Mouse (Mus musculus) hindbrain, embryonic 12.5 days (tissue): ENCODE results near the gene Frmpd1. TPM values are rescaled to one million over a fixed set of nuclear protein-coding genes. Genes with fewer than 3 reads are reported as not detected.

ENCODE experiments used
- ATAC-seq: fragments of 200-750 bp; cut with Nextera tagmentation; 2 replicates; pipeline ENCODE4 v1.8.0; 2017; ENCODE audit warnings: moderate TSS enrichment; ENCODE audit not compliant: low FRiP score
- H3K27ac ChIP-seq: fragments of 300-500 bp; sonication (generic); 2 replicates; pipeline ENCODE4 v1.5.1; 2016; ENCODE audit warnings: mild to moderate bottlenecking
- H3K27me3 ChIP-seq: fragments of 300-500 bp; sonication (generic); 2 replicates; pipeline ENCODE4 v1.6.1; 2016; ENCODE audit warnings: mild to moderate bottlenecking
- H3K36me3 ChIP-seq: fragments of 300-500 bp; sonication (generic); 2 replicates; pipeline ENCODE4 v1.6.1; 2016; ENCODE audit warnings: mild to moderate bottlenecking
- H3K4me1 ChIP-seq: fragments of 300-500 bp; sonication (generic); 2 replicates; pipeline ENCODE4 v1.6.1; 2016
- H3K4me2 ChIP-seq: fragments of 300-500 bp; sonication (generic); replicated peaks from 2 replicates; pipeline ENCODE4 v1.6.1; 2016; ENCODE audit warnings: mild to moderate bottlenecking
- H3K4me3 ChIP-seq: fragments of 300-500 bp; sonication (generic); 2 replicates; pipeline ENCODE4 v1.5.1; 2016; ENCODE audit warnings: mild to moderate bottlenecking
- H3K9ac ChIP-seq: fragments of 300-500 bp; sonication (generic); 2 replicates; pipeline ENCODE4 v1.6.1; 2016; ENCODE audit warnings: mild to moderate bottlenecking, moderate library complexity
- H3K9me3 ChIP-seq: fragments of 300-500 bp; sonication (generic); replicated peaks from 2 replicates; pipeline ENCODE4 v1.6.1; 2016; ENCODE audit warnings: mild to moderate bottlenecking
- WGBS: fragments of 180-500 bp; shearing (Covaris S2); methylation state at CpG from one replicate; pipeline ENCODE4 v1.1.7; 2016; 5-methylcytosine and 5-hydroxymethylcytosine counted together
- polyA plus RNA-seq: library from polyadenylated mRNA; unstranded; fragments of >200 nt; fragmentation: Nextera tagmentation; extraction: Ambion mirVana; gene quantifications from 2 replicates; pipeline ENCODE4 v1.2.1, GENCODE M21; 2016

The Frmpd1 gene
- polyA plus RNA-seq, 1 experiment from 2014 or later: 2.0 TPM

- no peak overlapping the region for H3K27ac ChIP-seq
- no peaks in the 10 kb centered on the region for H3K4me1 ChIP-seq
- H3K27me3 ChIP-seq: no peaks in the 10 kb centered on the region
- no peaks in the 10 kb centered on the region for H3K36me3 ChIP-seq
- no peak overlapping the region for H3K4me2 ChIP-seq
- ATAC-seq: no peak
- H3K9ac ChIP-seq: no peak overlapping the region
- H3K9me3 ChIP-seq: no peaks in the 10 kb centered on the region
- H3K4me3 ChIP-seq: no peak overlapping the region
- 44% methylated on average over 3 of the region's 3 CpGs for WGBS
These were observed 101.6 kb downstream of the Frmpd1 start for GRCm38 (mm10) chr4:45286318-45286717.

DNA sequence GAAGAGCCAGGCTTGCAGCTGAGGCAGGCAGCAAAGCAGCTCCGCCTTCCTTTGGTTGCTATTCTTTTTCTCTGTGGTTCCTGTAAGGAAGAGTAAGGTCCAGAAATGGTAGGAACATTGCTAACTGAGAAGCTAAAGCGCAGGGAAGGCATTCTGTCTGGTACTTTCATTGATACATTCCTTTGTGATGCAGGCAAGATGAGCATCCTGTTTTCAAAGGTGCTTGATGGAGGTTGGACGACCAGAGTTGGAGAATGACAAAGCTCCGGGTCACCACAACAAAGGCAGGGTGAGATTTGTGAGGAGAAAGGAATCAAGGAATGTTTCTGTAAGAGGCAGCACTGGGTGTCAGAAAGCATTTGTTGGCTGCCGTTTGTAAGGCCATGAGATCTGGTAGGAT is 103.2 kb downstream of the Frmpd1 start:
- H3K4me3 ChIP-seq: no peak overlapping the region
- no peaks in the 10 kb centered on the region for H3K4me1 ChIP-seq
- H3K27me3 ChIP-seq: no peaks in the 10 kb centered on the region
- ATAC-seq: no peak
- H3K4me2 ChIP-seq: no peak overlapping the region
- no peaks in the 10 kb centered on the region for H3K36me3 ChIP-seq
- 74% methylated on average over 5 of the region's 5 CpGs for WGBS
- no peak overlapping the region for H3K9ac ChIP-seq
- H3K27ac ChIP-seq: no peak overlapping the region
- no peaks in the 10 kb centered on the region for H3K9me3 ChIP-seq

GRCm38 (mm10) chr4:45296662-45297564 is 112.2 kb downstream of the Frmpd1 start, which contains the start of gene Trmt10b:
Gene Trmt10b, plus strand, starts transcription at chr4:45297127.
- Histone ChIP-seq H3K36me3 (peaks cover 14% of the 10 kb centered on the region), H3K27ac (no peak within 1 kb of the TSS), H3K4me3 (peak within 1 kb of the TSS; percentile 75), H3K4me2 (peak within 1 kb of the TSS; percentile 82), H3K27me3 (no peaks in the 10 kb centered on the region), H3K9ac (peak within 1 kb of the TSS; percentile 65), H3K4me1 (peaks cover 6% of the 10 kb centered on the region), H3K9me3 (no peaks in the 10 kb centered on the region)
- 25% methylated on average over 27 of the region's 27 CpGs for WGBS
- peak; percentile 88 for ATAC-seq

GRCm38 (mm10) chr4:45305536-45305935 is 120.9 kb downstream of the Frmpd1 start:
- peaks cover 73% of the 10 kb centered on the region for H3K36me3 ChIP-seq

GRCm38 (mm10) chr4:45308046-45308445 is 123.4 kb downstream of the Frmpd1 start:
- 31% methylated on average over 11 of the region's 11 CpGs for WGBS
- no peaks in the 10 kb centered on the region for H3K4me1 ChIP-seq
- peaks cover 60% of the 10 kb centered on the region for H3K36me3 ChIP-seq
- no peak overlapping the region for H3K9ac ChIP-seq
- H3K9me3 ChIP-seq: no peaks in the 10 kb centered on the region
- H3K27me3 ChIP-seq: no peaks in the 10 kb centered on the region
- no peak for ATAC-seq
- no peak overlapping the region for H3K4me2 ChIP-seq
- H3K4me3 ChIP-seq: no peak overlapping the region
- no peak overlapping the region for H3K27ac ChIP-seq

More at GRCm38 (mm10) chr4:45305536-45305935, 120.9 kb downstream of the Frmpd1 start:
- Histone ChIP-seq H3K27ac (no peak overlapping the region), H3K4me1 (no peaks in the 10 kb centered on the region), H3K9me3 (no peaks in the 10 kb centered on the region), H3K9ac (no peak overlapping the region), H3K4me2 (no peak overlapping the region), H3K27me3 (no peaks in the 10 kb centered on the region), H3K4me3 (no peak overlapping the region)
- ATAC-seq: no peak
- WGBS: 98% methylated on average over 14 of the region's 14 CpGs

GRCm38 (mm10) chr4:45308606-45309005 is 123.9 kb downstream of the Frmpd1 start:
- Histone ChIP-seq H3K4me2 (no peak overlapping the region), H3K9me3 (no peaks in the 10 kb centered on the region), H3K9ac (no peak overlapping the region), H3K4me3 (no peak overlapping the region), H3K4me1 (no peaks in the 10 kb centered on the region), H3K27me3 (no peaks in the 10 kb centered on the region), H3K27ac (no peak overlapping the region), H3K36me3 (peaks cover 57% of the 10 kb centered on the region)
- no peak for ATAC-seq
- 87% methylated on average over 6 of the region's 6 CpGs for WGBS

DNA sequence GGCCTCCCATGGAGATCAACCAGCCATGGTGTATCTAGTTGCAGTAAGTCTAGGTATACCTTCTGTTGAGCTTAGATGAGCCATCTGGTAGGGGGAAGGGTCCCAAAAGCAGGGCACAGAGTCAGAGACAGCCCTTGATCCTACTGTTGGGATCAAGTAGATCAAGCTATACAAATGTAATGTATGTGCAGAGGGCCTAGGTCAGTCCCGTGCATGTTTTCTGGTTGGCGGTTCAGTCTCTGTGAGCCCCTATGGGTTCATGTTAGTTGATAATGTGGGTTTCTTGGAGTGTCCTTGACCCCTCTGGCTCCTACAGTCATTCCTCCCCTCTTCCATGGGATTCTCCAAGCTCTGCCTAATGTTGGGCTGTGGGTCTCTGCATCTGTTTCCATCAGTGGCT is 126.4 kb downstream of the Frmpd1 start:
- H3K4me1 ChIP-seq: no peaks in the 10 kb centered on the region
- H3K27me3 ChIP-seq: no peaks in the 10 kb centered on the region
- H3K4me2 ChIP-seq: no peak overlapping the region
- no peaks in the 10 kb centered on the region for H3K9me3 ChIP-seq
- no peak overlapping the region for H3K27ac ChIP-seq
- H3K36me3 ChIP-seq: peaks cover 57% of the 10 kb centered on the region
- ATAC-seq: no peak
- no peak overlapping the region for H3K9ac ChIP-seq
- H3K4me3 ChIP-seq: no peak overlapping the region
- 96% methylated on average over 2 of the region's 2 CpGs for WGBS

DNA sequence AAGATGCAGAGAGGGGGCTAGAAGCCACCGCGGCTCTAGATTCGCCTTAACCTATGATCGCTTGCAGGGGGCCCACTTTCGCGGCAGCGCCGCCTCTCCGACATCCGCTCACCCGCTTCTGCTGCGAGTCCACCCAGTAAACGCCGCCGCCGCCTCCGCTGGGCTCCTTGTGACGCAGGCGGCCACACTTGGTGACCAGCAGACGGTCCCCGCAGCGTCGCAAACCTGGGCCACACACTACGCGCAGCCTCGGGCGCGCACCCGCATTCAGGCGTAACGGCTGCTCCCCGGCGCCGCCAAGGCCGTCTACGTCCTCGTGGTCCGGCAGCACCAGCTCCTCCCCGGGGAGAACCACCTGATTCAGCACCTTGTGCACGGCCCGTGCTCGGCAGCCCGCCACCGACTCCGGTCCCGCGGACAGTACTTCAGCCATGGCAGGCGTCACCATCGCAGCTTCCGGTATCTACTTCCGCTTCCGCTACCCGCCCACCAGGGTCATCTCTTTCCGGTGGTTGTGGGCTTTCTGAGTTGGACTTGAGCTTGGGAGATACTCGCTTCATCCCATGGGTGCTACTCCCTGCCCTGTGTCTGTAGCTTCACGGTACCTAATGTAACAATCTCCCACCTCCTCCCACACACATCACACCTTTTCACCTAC is 135.6 kb downstream of the Frmpd1 start:
- Histone ChIP-seq H3K36me3 (peaks cover 26% of the 10 kb centered on the region), H3K4me1 (peaks cover 16% of the 10 kb centered on the region), H3K4me2 (peak overlapping the region; percentile 64), H3K27me3 (peaks cover 29% of the 10 kb centered on the region), H3K4me3 (peak overlapping the region; percentile 85), H3K27ac (peak overlapping the region; percentile 85), H3K9me3 (no peaks in the 10 kb centered on the region), H3K9ac (peak overlapping the region; percentile 85)
- WGBS: under 1% methylated on average over 56 of the region's 56 CpGs
- peak; percentile 84 for ATAC-seq

DNA sequence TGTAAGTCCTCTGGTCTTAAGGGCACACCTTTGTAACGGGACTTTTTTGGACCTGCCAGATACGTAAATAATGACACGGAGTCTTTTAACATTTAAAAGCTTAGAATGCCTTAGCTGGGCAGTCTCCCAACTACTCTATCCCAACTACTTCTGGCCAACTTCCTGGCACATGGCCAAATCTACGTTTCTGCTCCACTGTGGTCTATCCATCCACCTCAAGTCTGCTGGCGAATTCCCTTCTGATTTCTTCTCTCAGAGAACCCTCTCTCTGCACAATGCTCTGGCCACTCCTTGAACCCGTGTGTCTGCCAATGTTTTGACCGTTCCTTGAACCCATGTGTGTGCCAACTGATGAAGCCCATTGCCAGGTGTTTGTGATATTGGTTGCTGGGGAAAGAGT is 146.5 kb downstream of the Frmpd1 start:
- H3K27ac ChIP-seq: no peak overlapping the region
- no peak overlapping the region for H3K9ac ChIP-seq
- 90% methylated on average over 7 of the region's 7 CpGs for WGBS
- H3K27me3 ChIP-seq: peaks cover 5% of the 10 kb centered on the region; the same call in 1 of the 2 replicates
- H3K9me3 ChIP-seq: no peaks in the 10 kb centered on the region
- H3K36me3 ChIP-seq: no peaks in the 10 kb centered on the region
- no peak overlapping the region for H3K4me2 ChIP-seq
- H3K4me3 ChIP-seq: no peak overlapping the region
- no peaks in the 10 kb centered on the region for H3K4me1 ChIP-seq
- ATAC-seq: no peak

GRCm38 (mm10) chr4:45332466-45332865 is 147.8 kb downstream of the Frmpd1 start:
- 74% methylated on average over 3 of the region's 3 CpGs for WGBS
- H3K9me3 ChIP-seq: no peaks in the 10 kb centered on the region
- no peaks in the 10 kb centered on the region for H3K36me3 ChIP-seq
- no peak overlapping the region for H3K4me2 ChIP-seq
- no peak overlapping the region for H3K9ac ChIP-seq
- peaks cover 4% of the 10 kb centered on the region; the same call in 1 of the 2 replicates for H3K27me3 ChIP-seq
- no peak overlapping the region for H3K27ac ChIP-seq
- no peaks in the 10 kb centered on the region for H3K4me1 ChIP-seq
- ATAC-seq: no peak
- no peak overlapping the region for H3K4me3 ChIP-seq
